Mouse (Mus musculus) frontal cortex, adult 2 months (tissue): ENCODE results near the gene Atp13a3. TPM values are rescaled to one million over a fixed set of nuclear protein-coding genes. Genes with fewer than 3 reads are reported as not detected.
A peak's percentile ranks its signal among the peaks of the same experiment; 100 is the strongest.

Experiments used
- DNase-seq, 2 experiments: peaks; one replicate each; pipeline ENCODE4 v3.0.0; 2022; ENCODE audit warnings: low spot score in 1 of 2; ENCODE audit errors: extremely low spot score in 1 of 2
- polyA plus RNA-seq: library from polyadenylated mRNA; depleted of rRNA; stranded (reverse); fragments of >200 nt; gene quantifications from 2 replicates; pipeline ENCODE4 v1.2.3, GENCODE M21; 2012; rRNA removed

Atp13a3 gene
- polyA plus RNA-seq, 1 experiment, result 29.3 TPM

DNA sequence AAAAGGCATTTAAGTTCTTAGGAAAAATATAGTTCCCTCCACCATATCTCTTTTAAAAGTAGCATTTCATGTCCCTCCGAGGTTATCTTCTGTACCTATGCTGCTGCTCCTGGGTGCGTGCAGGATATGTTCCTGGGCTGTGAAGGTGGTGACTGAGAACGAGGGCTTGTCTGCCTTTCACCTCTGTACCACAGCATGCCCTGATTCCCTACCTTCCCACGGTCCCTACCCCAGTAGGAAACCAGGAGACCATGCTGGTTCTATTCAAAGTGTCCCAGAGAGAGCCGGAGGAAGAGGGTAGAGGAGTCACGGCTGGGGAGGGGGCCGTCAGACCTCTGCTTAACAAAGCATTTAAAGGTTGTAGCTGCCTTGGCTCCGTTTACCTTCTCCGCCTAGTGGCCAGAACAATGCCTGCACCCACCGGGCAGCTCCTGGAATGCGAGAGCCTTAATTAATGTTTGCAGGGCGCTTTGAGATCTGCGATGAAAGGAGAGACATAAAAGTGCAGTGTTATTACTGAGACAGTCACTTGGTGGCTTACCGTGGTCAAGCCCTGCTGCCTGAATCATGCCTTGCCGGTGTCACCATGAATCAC, 121.9 kb downstream of the Atp13a3 start:
- DNase-seq, result no peak

DNA sequence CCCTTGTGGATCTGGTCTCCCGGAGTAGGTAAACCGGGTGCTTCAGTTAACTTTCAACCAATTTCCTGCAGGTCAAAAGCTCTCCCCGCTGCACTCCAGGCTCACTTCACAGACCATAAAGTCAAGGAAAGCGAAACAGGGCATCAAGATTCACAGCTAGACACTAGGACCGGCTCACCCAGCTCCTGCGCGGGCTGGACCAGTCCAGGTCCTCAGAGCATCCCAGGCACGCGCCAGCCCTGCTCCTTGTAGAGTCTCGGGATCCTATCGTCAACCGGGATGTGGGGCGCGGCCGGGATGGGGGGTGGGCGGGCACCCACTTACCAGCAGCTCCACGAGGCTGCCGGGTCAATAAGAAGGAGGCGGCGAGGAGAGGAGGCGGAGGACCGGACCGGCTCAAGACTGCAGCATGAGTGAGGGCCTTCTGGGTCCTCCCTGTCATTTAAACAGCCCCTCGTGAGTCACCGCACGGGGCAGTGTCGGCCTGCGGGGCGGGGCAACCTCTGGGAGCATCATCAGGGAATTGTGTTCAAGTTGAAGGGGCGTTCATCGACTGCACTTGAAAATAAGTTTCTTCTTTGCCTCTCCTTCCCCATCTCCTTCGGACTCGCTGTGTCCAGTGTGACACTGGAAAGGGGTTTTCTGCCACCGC, 122.8 kb downstream of the Atp13a3 start, which contains the start of gene Lrrc15:
Lrrc15 (minus strand) TSS at position 413 of the 652 bp plus-strand sequence.
- no peak for DNase-seq

DNA sequence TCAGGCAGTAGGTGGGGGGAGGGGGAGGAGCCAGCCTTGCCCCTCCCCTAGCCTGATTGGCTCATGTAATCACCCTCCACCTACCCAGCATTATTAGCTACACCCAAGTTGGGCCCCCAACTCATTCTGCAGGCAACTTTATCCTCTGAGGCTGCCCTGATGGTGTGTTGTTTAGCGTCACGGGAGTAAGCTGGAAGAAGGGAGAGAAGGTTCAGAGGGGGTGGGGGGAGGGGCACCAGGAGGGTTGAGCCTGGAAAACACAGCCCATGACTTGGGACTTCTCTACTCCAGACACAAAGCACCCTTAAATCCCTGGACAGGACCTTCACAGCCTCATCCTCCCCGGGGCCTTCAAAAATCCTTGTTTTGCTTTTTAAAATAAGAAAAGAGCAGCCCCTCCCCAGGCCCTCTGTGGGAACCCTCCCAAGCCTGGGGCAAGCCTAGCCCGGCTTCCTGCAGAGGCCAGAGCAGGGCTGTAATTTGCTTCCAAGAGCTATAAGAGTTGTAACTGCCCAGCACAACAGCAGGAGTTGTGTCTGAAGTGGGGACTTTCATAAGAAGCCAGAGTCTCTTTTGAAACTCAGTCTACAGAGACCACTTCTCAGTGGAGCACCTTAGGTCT, 125.0 kb downstream of the Atp13a3 start:
- DNase-seq, result no peak

DNA sequence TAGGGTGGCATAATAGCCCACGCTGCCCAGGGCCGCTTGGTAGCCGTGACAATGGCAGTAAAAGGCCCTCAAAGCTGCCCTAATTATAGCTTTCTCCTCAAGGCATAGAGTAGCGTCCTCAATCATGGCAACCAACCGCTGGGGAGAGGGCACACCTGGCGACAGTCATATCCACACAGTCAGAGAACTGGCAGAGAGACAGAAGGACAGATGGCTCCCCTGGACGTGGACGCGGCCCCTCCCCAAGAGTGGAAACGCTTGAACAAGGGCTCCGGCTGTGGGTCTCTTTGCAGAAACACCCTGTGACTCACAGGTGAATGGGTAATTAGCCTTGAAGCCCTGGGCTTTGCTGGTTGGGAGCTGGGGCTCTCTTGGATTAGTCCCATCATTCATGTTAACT, 127.4 kb downstream of the Atp13a3 start:
- DNase-seq, result no peak

- no peak for DNase-seq
Observed at GRCm38 (mm10) chr16:30275558-30276340, 130.0 kb downstream of the Atp13a3 start.

DNA sequence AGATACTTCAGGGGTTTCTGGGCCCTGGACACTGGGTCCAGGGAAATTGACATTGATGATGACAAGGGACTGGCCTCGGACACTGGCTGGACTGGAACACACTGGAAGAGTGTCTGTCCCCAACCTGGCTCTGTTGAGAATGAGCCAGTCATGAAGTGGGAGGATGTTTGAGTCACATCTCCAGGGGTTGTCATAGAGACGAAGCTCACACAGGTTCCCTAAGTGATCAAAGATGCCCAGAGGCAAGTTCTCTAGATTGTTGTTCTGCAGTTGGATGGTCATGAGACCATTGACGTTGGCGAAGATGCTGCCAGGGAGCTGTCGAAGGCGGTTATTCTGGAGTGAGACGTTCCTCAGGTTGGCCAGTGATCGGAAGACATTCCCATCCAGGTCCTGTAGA, 132.7 kb downstream of the Atp13a3 start:
- peak in 1 of 2 experiments; percentile 34 for DNase-seq

- DNase-seq, result peak; percentile 33 to 38
Observed at GRCm38 (mm10) chr16:30271941-30272595, 133.7 kb downstream of the Atp13a3 start.

GRCm38 (mm10) chr16:30271223-30271761, 134.5 kb downstream of the Atp13a3 start:
- no peak for DNase-seq

- no peak for DNase-seq
Observed at GRCm38 (mm10) chr16:30267359-30267758, 138.4 kb downstream of the Atp13a3 start, which contains the start of gene Cpn2. TSS of gene Cpn2 (minus strand) at chr16:30267499.

GRCm38 (mm10) chr16:30266561-30266960, 139.2 kb downstream of the Atp13a3 start:
- DNase-seq, result no peak

DNA sequence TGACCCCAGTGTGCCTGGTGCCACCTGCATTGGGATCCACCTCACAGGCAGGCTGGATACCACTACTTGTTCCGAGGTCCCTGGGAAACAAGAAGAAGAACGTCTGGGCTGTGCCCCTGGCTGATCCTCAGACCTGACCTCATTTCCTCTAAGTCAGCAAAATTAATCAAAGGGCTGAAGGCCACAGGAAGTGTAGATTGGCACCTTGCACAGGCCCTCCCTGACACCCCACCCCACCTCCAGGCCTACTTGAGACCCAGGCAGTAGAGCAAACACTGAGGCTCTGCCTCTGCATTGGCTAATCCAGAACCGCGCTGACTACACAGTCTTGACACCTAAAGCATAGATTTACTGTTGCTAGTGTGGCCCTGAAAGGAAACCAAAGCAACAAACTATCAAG, 140.2 kb downstream of the Atp13a3 start:
- no peak for DNase-seq

DNA sequence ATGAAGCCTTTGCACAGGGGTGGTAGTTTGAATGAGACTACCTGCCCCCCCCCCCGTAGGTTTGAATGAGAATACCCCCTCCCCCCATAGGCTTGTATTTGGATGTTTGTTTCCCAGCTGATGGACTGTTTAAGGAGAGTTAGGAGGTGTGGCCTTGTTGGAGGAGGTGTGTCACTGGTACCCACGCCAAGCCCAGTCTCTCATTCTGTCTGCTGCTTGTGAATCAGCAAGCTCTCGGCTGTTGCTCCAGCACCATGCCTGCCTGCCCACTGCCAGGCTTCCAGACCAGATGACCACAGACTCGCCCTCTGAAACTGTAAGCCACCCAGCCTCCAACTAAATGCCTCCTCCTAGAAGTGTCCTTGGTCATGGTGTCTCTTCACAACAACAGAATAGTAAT, 142.6 kb downstream of the Atp13a3 start:
- no peak for DNase-seq

DNA sequence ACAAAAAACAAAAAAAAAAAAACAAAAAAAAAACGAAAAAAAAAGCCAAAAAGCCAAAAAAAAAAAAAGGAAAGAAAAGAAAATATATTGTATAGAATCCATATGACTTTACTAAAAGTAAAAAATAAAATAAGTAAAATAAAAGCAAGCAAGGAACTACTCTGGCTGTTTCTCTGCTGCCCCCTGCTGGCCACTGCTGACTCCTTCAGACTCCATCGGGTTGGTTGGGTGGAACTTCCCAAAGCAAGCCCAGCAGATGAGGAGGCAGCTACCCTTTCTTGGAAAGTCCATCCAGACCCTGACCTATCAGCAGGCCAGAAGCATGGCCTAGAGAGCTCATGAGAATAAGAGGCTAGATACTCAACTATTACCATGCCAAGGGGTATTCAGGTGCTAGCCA, 143.1 kb downstream of the Atp13a3 start:
- DNase-seq, result peak in 1 of 2 experiments; percentile 78

Other genes starting within 250 kb of the Atp13a3 start
- gene Cpn2, start 138.5 kb downstream of the Atp13a3 start, polyA plus RNA-seq, result not detected in 2 replicates
- not detected in 2 replicates for gene Lrrc15, start 122.7 kb downstream of the Atp13a3 start, polyA plus RNA-seq
- gene Gp5, start 95.2 kb downstream of the Atp13a3 start, polyA plus RNA-seq, result 0.57 and 0.90 TPM in 2 replicates
- 63.2 and 67.7 TPM in 2 replicates for gene Tmem44, start 144.9 kb upstream of the Atp13a3 start, polyA plus RNA-seq
- gene Lsg1, start 181.6 kb upstream of the Atp13a3 start, polyA plus RNA-seq, result 17.4 and 17.9 TPM in 2 replicates
- gene Fam43a, start 193.7 kb upstream of the Atp13a3 start, polyA plus RNA-seq, result 13.6 and 17.6 TPM in 2 replicates